Mouse (Mus musculus) neural tube, embryonic 14.5 days (tissue): ENCODE data around the gene Krtap9-5. TPM values are rescaled to one million over a fixed set of nuclear protein-coding genes. Genes with fewer than 3 reads are reported as not detected.
A peak's percentile ranks its signal among the peaks of the same experiment; 100 is the strongest.

ENCODE experiments used
- ATAC-seq: fragments of 200-750 bp; cut with Nextera tagmentation; 2 replicates; pipeline ENCODE4 v1.8.0; 2017; ENCODE audit warnings: low read depth, mild to moderate bottlenecking, moderate TSS enrichment, moderate library complexity
- H3K27ac ChIP-seq: fragments of 300-500 bp; sonication (generic); 2 replicates; pipeline ENCODE4 v1.5.1; 2014; ENCODE audit warnings: low read depth, mild to moderate bottlenecking, control low read depth, low read length, moderate library complexity, mixed read lengths
- H3K27me3 ChIP-seq: fragments of 300-500 bp; sonication (generic); 2 replicates; pipeline ENCODE4 v1.6.1; 2014; ENCODE audit warnings: low read length; ENCODE audit not compliant: control insufficient read depth, insufficient read depth
- H3K36me3 ChIP-seq: fragments of 300-500 bp; sonication (generic); 2 replicates; pipeline ENCODE4 v1.6.1; 2014; ENCODE audit warnings: low read length, mixed read lengths; ENCODE audit not compliant: control insufficient read depth, insufficient read depth
- H3K4me1 ChIP-seq: fragments of 300-500 bp; sonication (generic); 2 replicates; pipeline ENCODE4 v1.6.1; 2014; ENCODE audit warnings: low read length; ENCODE audit not compliant: control insufficient read depth, insufficient read depth
- H3K4me2 ChIP-seq: fragments of 300-500 bp; sonication (generic); 2 replicates; pipeline ENCODE4 v1.6.1; 2014; ENCODE audit warnings: mild to moderate bottlenecking, low read depth, low read length, control low read depth
- H3K4me3 ChIP-seq: fragments of 300-500 bp; sonication (generic); 2 replicates; pipeline ENCODE4 v1.5.1; 2014; ENCODE audit warnings: low read depth, low read length, control low read depth, mixed read lengths
- H3K9ac ChIP-seq: fragments of 300-500 bp; sonication (generic); replicated peaks from 2 replicates; pipeline ENCODE4 v1.6.1; 2014; ENCODE audit warnings: low read depth, mild to moderate bottlenecking, control low read depth, low read length, mixed read lengths
- H3K9me3 ChIP-seq: fragments of 300-500 bp; sonication (generic); 2 replicates; pipeline ENCODE4 v1.6.1; 2016; ENCODE audit warnings: low read length; ENCODE audit not compliant: control insufficient read depth
- WGBS: fragments of 180-500 bp; shearing (Covaris S2); extraction: QIAGEN DNeasy Blood & Tissue Kit; methylation state at CpG from one replicate; pipeline ENCODE4 v1.1.7; 2014; 5-methylcytosine and 5-hydroxymethylcytosine counted together
- polyA plus RNA-seq: library from polyadenylated mRNA; unstranded; fragments of >200 nt; fragmentation: Nextera tagmentation; extraction: Ambion mirVana; gene quantifications from 2 replicates; pipeline ENCODE4 v1.2.1, GENCODE M21; 2014

Gene Krtap9-5
- polyA plus RNA-seq, 1 experiment from 2014 or later = not detected

DNA sequence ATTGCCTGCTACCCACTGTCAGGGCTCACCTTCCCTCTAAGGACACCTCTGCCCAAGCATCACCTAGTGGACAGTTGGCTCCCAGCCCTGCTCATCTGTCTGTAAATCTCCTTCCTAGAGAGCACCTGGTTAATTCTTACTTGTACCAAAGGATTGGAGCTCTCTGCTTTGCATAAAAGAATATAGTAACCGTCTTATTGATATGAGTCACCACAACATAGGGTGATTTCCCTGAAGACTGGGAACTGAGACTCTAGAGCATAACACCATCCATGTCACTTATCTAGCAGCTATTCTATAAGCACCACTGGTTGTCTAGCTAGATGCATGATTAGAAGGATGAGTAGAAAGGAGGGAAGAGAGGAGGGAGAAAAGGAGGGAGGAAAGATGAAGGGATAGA, 35.2 kb downstream of the Krtap9-5 start:
- Histone ChIP-seq H3K27me3 (no peaks in the 10 kb centered on the region), H3K27ac (no peak overlapping the region), H3K4me1 (no peaks in the 10 kb centered on the region), H3K4me3 (no peak overlapping the region), H3K9ac (no peak overlapping the region), H3K36me3 (no peaks in the 10 kb centered on the region), H3K4me2 (no peak overlapping the region), H3K9me3 (no peaks in the 10 kb centered on the region)
- WGBS = 93% methylated on average over 1 of the region's 1 CpGs
- no peak for ATAC-seq

DNA sequence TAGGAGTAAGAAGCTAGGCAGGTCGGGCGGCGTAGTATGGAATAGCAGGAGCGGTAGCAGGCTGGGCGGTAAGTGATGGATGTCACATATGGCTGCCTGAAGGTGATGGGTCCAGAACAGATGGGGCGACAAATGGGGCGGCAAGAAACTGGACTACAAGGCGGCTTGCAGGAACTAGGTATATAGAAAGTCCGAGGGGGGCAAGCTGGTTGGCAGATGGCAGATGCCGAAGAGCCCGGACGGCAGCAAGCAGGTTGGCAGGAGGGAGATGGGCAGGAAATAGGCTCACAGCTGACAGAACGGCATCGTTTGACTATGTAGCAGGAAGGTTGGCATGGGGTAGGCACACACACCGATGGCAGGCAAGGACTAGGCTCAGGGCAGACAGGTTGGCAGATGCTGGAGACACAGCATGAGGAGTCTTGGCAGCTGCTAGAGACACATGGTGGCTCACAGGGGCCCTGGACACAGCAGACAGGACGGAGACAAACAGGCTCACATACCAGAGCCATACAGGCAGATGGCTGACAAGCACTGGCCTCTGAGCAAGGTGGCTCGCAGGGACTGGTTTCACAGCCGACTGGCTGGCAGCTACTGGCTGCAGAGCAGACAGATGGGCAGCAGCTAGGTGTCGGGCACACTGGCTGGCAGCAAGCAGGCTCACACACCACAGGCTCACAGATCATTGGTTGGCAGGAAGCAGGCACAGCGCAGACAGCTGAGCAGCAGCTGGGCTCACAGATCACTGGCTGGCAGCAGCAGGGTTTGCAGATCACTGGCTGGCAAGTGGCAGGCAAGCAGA, 37.2 kb downstream of the Krtap9-5 start:
- 73% methylated on average over 20 of the region's 20 CpGs for WGBS

DNA sequence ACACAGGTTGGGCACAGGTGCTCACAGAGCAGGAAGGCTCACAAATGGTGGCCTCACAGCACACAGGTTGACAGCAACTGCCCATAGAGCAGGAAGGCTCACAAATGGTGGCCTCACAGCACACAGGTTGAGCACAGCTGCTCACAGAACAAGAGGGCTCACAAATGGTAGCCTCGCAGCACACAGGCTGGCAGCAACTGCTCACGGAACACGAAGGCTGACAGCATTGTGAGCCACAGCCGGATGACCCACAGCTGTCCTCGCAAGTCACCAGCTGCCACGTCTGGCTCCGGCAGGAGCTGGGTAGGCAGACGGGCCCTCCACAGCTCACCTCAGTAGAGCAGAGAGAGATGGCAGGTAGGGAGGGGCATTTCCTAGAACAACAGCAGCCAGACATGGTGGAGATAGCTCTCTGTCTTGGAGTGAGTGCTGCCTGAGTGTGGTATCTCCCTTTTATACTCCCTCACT, 37.9 kb downstream of the Krtap9-5 start, which contains the start of gene Krtap16-1:
TSS of gene Krtap16-1 (minus strand) at position 418 of the 468 bp plus-strand sequence.
- H3K4me2 ChIP-seq = no peak within 1 kb of the TSS
- H3K4me3 ChIP-seq = no peak within 1 kb of the TSS
- no peaks in the 10 kb centered on the region for H3K36me3 ChIP-seq
- H3K4me1 ChIP-seq = no peaks in the 10 kb centered on the region
- WGBS = 76% methylated on average over 8 of the region's 8 CpGs
- no peaks in the 10 kb centered on the region for H3K27me3 ChIP-seq
- no peak within 1 kb of the TSS for H3K9ac ChIP-seq
- peak; percentile 9; the same call in 1 of the 2 replicates for ATAC-seq
- H3K27ac ChIP-seq = peak within 1 kb of the TSS; percentile 48
- H3K9me3 ChIP-seq = no peaks in the 10 kb centered on the region

More for the DNA sequence above, 37.2 kb downstream of the Krtap9-5 start:
- H3K9ac ChIP-seq = no peak overlapping the region
- peak overlapping the region; percentile 48 for H3K27ac ChIP-seq
- H3K36me3 ChIP-seq = no peaks in the 10 kb centered on the region
- H3K4me3 ChIP-seq = no peak overlapping the region
- H3K9me3 ChIP-seq = no peaks in the 10 kb centered on the region
- ATAC-seq = peak; percentile 93
- no peaks in the 10 kb centered on the region for H3K27me3 ChIP-seq
- no peaks in the 10 kb centered on the region for H3K4me1 ChIP-seq
- H3K4me2 ChIP-seq = no peak overlapping the region

DNA sequence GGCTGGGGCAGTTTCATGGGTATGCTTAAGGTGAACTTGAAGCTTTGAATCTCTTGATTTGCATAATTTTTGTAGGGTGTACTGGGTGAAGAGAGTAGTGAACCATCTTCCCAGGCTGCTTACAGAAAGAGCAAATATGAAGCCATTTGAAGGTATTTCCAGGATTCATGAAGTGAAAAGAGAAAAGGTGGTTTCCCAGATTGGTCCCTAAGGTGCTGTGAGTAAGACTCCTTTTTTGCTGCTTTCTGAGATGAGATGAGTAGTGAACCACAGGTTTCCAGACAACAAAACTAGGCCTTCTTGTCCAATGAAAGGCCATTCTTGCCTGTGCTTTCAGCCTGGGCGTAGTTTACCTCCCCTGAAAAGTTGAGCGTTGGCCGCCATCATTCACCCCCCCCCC, 40.3 kb downstream of the Krtap9-5 start:
- H3K27me3 ChIP-seq = no peaks in the 10 kb centered on the region
- H3K4me2 ChIP-seq = no peak overlapping the region
- H3K9me3 ChIP-seq = no peaks in the 10 kb centered on the region
- H3K9ac ChIP-seq = no peak overlapping the region
- no peak overlapping the region for H3K27ac ChIP-seq
- WGBS = 87% methylated on average over 3 of the region's 3 CpGs
- no peaks in the 10 kb centered on the region for H3K4me1 ChIP-seq
- no peak for ATAC-seq
- H3K4me3 ChIP-seq = no peak overlapping the region
- no peaks in the 10 kb centered on the region for H3K36me3 ChIP-seq

DNA sequence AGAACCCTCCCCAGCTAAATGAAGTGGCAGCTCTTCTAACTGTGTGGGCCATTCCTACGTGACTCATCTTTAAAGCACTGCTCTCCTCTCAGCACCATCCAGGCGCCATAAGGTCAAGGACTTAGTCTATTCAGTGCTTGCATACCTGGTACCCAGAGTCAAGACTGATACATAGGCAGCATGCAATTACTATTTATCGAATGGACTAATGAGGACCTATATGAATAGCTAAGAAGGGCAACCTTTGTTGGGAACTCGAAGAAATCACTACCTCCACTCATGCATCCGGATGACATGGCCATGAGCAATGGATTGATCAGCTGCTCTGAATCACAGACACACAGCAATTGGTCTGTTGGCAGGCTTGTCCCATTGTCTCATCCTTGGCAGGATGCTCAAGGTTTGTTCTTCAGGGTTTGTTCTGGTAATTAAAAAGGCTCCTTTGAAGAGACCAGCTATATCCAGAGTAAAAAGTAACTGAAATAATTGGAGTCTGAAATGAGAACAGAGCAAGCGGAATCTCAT, 41.7 kb downstream of the Krtap9-5 start:
- WGBS = 83% methylated on average over 6 of the region's 6 CpGs

DNA sequence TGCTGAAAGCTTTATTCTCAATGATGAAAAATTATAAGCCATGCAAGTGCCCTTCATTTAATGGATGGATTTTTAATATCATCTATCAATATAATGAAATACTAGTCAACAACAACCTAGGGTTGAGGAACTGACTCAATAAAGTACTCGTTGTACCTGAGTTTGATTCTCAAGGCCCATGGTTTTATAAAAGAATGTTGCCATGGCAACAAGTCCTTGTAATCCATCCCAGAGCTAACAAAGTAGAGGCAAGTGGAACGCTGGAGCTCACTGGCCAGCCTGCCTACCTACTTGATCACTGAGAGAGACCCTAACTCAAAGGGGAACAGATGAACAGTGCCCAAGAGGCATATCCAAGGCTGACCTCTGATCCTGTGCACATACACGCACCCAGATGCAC, 42.3 kb downstream of the Krtap9-5 start:
- Histone ChIP-seq H3K4me1 (no peaks in the 10 kb centered on the region), H3K9ac (no peak overlapping the region), H3K4me2 (no peak overlapping the region), H3K27ac (no peak overlapping the region), H3K4me3 (no peak overlapping the region), H3K27me3 (no peaks in the 10 kb centered on the region), H3K36me3 (no peaks in the 10 kb centered on the region), H3K9me3 (no peaks in the 10 kb centered on the region)
- ATAC-seq = no peak
- WGBS = 79% methylated on average over 3 of the region's 3 CpGs

More for the DNA sequence above, 41.7 kb downstream of the Krtap9-5 start:
- no peak overlapping the region for H3K27ac ChIP-seq
- ATAC-seq = no peak
- no peaks in the 10 kb centered on the region for H3K27me3 ChIP-seq
- H3K9ac ChIP-seq = no peak overlapping the region
- no peaks in the 10 kb centered on the region for H3K9me3 ChIP-seq
- no peak overlapping the region for H3K4me3 ChIP-seq
- H3K4me2 ChIP-seq = no peak overlapping the region
- no peaks in the 10 kb centered on the region for H3K4me1 ChIP-seq
- H3K36me3 ChIP-seq = no peaks in the 10 kb centered on the region

DNA sequence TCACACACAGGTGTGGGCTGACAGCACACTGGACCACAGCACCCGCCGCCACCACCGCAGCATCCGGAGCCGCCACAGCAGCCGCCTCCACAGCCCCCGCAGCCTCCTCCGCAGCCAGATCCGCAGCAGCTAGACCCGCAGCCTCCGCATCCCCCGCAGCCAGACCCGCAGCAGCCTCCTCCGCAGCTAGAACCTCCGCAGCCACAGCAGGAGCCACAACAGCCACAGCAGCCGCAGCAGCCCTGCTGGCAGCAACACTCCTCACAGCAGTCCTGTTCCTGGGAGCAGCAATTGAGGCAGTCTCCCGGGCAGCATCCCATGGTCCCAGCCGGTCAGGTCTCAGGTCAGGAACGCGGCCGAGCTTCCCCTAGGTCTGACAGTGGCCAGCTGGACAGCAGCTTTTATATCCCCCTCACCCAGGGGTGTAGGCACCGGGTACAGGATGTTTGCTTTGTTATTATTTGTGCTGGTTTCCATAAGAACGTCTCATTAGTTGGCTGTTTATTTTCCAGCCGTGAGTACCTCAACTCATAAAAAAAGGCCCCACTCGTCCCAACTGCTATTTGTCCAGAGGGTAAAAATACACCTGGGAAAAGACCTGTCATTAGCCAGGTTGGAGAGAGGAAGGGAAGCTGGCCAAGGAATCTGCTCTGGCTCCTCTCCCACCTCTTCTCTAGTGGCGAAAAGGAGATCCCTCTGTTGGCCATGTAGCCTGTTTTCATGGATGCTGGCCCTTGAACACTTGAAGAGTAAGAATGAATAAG, 45.5 kb downstream of the Krtap9-5 start, which contains the start of gene Krtap17-1:
TSS of gene Krtap17-1 (minus strand) at position 375 of the 764 bp plus-strand sequence.
- H3K27me3 ChIP-seq = no peaks in the 10 kb centered on the region
- no peaks in the 10 kb centered on the region for H3K36me3 ChIP-seq
- H3K9ac ChIP-seq = peak within 1 kb of the TSS; percentile 34; the same call in 1 of the 2 replicates
- no peak for ATAC-seq
- H3K27ac ChIP-seq = no peak within 1 kb of the TSS
- no peak within 1 kb of the TSS for H3K4me3 ChIP-seq
- H3K4me1 ChIP-seq = no peaks in the 10 kb centered on the region
- H3K9me3 ChIP-seq = no peaks in the 10 kb centered on the region
- H3K4me2 ChIP-seq = peak within 1 kb of the TSS; percentile 34
- 23% methylated on average over 26 of the region's 26 CpGs for WGBS

DNA sequence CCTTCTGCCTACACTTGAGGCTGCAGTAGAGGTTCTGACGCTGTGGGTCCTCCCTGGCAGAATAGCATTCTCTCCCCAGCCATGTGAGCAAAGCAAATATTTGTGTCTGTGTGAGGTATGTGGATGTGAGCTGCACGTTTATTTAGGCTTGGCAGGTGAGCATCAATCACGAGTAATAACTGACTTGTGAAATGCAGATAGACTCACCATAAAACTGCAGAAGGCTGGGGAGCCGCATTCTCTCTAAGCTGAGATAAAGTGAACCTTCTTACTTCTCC, 46.0 kb downstream of the Krtap9-5 start:
- no peaks in the 10 kb centered on the region for H3K36me3 ChIP-seq
- H3K4me2 ChIP-seq = no peak overlapping the region
- no peaks in the 10 kb centered on the region for H3K4me1 ChIP-seq
- ATAC-seq = no peak
- WGBS = 52% methylated on average over 4 of the region's 4 CpGs
- H3K27me3 ChIP-seq = no peaks in the 10 kb centered on the region
- H3K9ac ChIP-seq = no peak overlapping the region
- no peak overlapping the region for H3K27ac ChIP-seq
- no peak overlapping the region for H3K4me3 ChIP-seq
- H3K9me3 ChIP-seq = no peaks in the 10 kb centered on the region

DNA sequence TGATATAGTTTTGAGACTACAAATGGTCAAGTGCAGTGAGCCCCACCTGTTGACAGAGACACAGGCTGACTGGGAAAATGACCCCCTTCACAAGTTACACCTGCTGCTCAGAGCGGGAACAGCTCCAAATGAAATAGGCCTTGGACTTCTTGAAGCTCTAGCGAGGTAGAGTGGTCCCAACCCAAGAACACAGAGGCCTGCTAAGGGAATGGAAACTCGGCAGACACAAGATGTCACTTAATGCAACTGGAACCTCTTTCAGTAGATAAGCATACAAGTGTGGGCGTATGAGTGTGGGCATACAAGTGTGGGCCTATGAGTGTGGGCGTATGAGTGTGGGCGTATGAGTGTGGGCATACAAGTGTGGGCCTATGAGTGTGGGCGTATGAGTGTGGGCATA, 50.8 kb downstream of the Krtap9-5 start:
- Histone ChIP-seq H3K4me3 (no peak overlapping the region), H3K9ac (no peak overlapping the region), H3K36me3 (no peaks in the 10 kb centered on the region), H3K27me3 (no peaks in the 10 kb centered on the region), H3K4me2 (no peak overlapping the region), H3K9me3 (no peaks in the 10 kb centered on the region; the same call in none of the 2 replicates), H3K4me1 (no peaks in the 10 kb centered on the region), H3K27ac (no peak overlapping the region)
- WGBS = 94% methylated on average over 7 of the region's 7 CpGs
- no peak for ATAC-seq
